Mouse (Mus musculus) liver, embryonic 11.5 days (tissue): Measurements from ENCODE around the gene Timp2. TPM values are rescaled to one million over a fixed set of nuclear protein-coding genes. Genes with fewer than 3 reads are reported as not detected.

Experiments used
- ATAC-seq: fragments of 200-750 bp; cut with Nextera tagmentation; replicated peaks from 2 replicates; pipeline ENCODE4 v1.8.0; 2017; ENCODE audit warnings: moderate number of reproducible peaks, mild to moderate bottlenecking, moderate TSS enrichment, moderate library complexity; ENCODE audit not compliant: low FRiP score
- DNase-seq: peaks from one replicate; pipeline ENCODE4 v3.0.0-alpha.2; 2017; ENCODE audit warnings: low spot score
- H3K27ac ChIP-seq: fragments of 300-500 bp; sonication (generic); 2 replicates; pipeline ENCODE4 v1.5.1; 2014; ENCODE audit warnings: mild to moderate bottlenecking, low read depth, low read length, control low read depth
- H3K27me3 ChIP-seq: fragments of 300-500 bp; sonication (generic); replicated peaks from 2 replicates; pipeline ENCODE4 v1.6.1; 2014; ENCODE audit warnings: low read length, mixed read lengths; ENCODE audit not compliant: control insufficient read depth, insufficient read depth
- H3K36me3 ChIP-seq: fragments of 300-500 bp; sonication (generic); 2 replicates; pipeline ENCODE4 v1.6.1; 2014; ENCODE audit warnings: mild to moderate bottlenecking, low read length, moderate library complexity, mixed read lengths; ENCODE audit not compliant: control insufficient read depth, insufficient read depth
- H3K4me1 ChIP-seq: fragments of 300-500 bp; sonication (generic); replicated peaks from 2 replicates; pipeline ENCODE4 v1.6.1; 2014; ENCODE audit warnings: low read length, mixed read lengths; ENCODE audit not compliant: control insufficient read depth, insufficient read depth
- H3K4me2 ChIP-seq: fragments of 300-500 bp; sonication (generic); 2 replicates; pipeline ENCODE4 v1.6.1; 2014; ENCODE audit warnings: mild to moderate bottlenecking, control low read depth, moderate library complexity
- H3K4me3 ChIP-seq: fragments of 300-500 bp; sonication (generic); 2 replicates; pipeline ENCODE4 v1.5.1; 2014; ENCODE audit warnings: low read depth, low read length, control low read depth
- H3K9ac ChIP-seq: fragments of 300-500 bp; sonication (generic); 2 replicates; pipeline ENCODE4 v1.6.1; 2014; ENCODE audit warnings: low read depth, low read length, control low read depth
- H3K9me3 ChIP-seq: fragments of 300-500 bp; sonication (generic); 2 replicates; pipeline ENCODE4 v1.6.1; 2016; ENCODE audit warnings: low read length, inconsistent platforms, mixed read lengths; ENCODE audit not compliant: control insufficient read depth
- WGBS: fragments of 180-500 bp; shearing (Covaris S2); extraction: QIAGEN DNeasy Blood & Tissue Kit; methylation state at CpG from one replicate; pipeline ENCODE4 v1.1.7; 2014; 5-methylcytosine and 5-hydroxymethylcytosine counted together
- polyA plus RNA-seq: library from polyadenylated mRNA; unstranded; fragments of >200 nt; fragmentation: Nextera tagmentation; extraction: Ambion mirVana; gene quantifications from 2 replicates; pipeline ENCODE4 v1.2.1, GENCODE M21; 2014

Timp2 gene
- polyA plus RNA-seq, 1 experiment from 2014 or later: 17.8 TPM

GRCm38 (mm10) chr11:118365171-118365570 lies 9.6 kb upstream of the Timp2 start:
- H3K27me3 ChIP-seq: no peaks in the 10 kb centered on the region
- ATAC-seq (no peak), DNase-seq (no peak)
- 57% methylated on average over 7 of the region's 7 CpGs for WGBS
- no peak overlapping the region for H3K4me2 ChIP-seq
- no peak overlapping the region for H3K4me3 ChIP-seq
- H3K9ac ChIP-seq: no peak overlapping the region
- H3K4me1 ChIP-seq: peaks cover 7% of the 10 kb centered on the region
- no peak overlapping the region for H3K27ac ChIP-seq
- H3K9me3 ChIP-seq: no peaks in the 10 kb centered on the region
- H3K36me3 ChIP-seq: no peaks in the 10 kb centered on the region

GRCm38 (mm10) chr11:118364021-118364420 lies 8.5 kb upstream of the Timp2 start:
- no peak overlapping the region for H3K4me2 ChIP-seq
- H3K9me3 ChIP-seq: no peaks in the 10 kb centered on the region
- no peak overlapping the region for H3K27ac ChIP-seq
- no peaks in the 10 kb centered on the region for H3K27me3 ChIP-seq
- 87% methylated on average over 4 of the region's 4 CpGs for WGBS
- no peaks in the 10 kb centered on the region for H3K36me3 ChIP-seq
- H3K9ac ChIP-seq: no peak overlapping the region
- H3K4me1 ChIP-seq: peaks cover 7% of the 10 kb centered on the region
- DNase-seq (no peak), ATAC-seq (no peak)
- H3K4me3 ChIP-seq: no peak overlapping the region

GRCm38 (mm10) chr11:118362971-118363518 lies 7.5 kb upstream of the Timp2 start:
- Histone ChIP-seq H3K4me1 (peaks cover 7% of the 10 kb centered on the region), H3K36me3 (no peaks in the 10 kb centered on the region), H3K4me2 (peak overlapping the region; percentile 18; the same call in 1 of the 2 replicates), H3K27me3 (no peaks in the 10 kb centered on the region), H3K27ac (no peak overlapping the region; the same call in 1 of the 2 replicates), H3K4me3 (no peak overlapping the region), H3K9ac (no peak overlapping the region), H3K9me3 (no peaks in the 10 kb centered on the region)
- 3% methylated on average over 8 of the region's 8 CpGs for WGBS
- DNase-seq (no peak), ATAC-seq (no peak)

- no peak for DNase-seq
- no peak for ATAC-seq
- Histone ChIP-seq H3K4me3 (no peak overlapping the region), H3K4me1 (peaks cover 7% of the 10 kb centered on the region), H3K9me3 (no peaks in the 10 kb centered on the region), H3K4me2 (no peak overlapping the region), H3K27me3 (no peaks in the 10 kb centered on the region), H3K27ac (no peak overlapping the region; the same call in 1 of the 2 replicates), H3K9ac (no peak overlapping the region), H3K36me3 (no peaks in the 10 kb centered on the region)
- WGBS: 36% methylated on average over 1 of the region's 1 CpGs
Measured at GRCm38 (mm10) chr11:118362501-118362900, 7.0 kb upstream of the Timp2 start.

GRCm38 (mm10) chr11:118360907-118361341 lies 5.4 kb upstream of the Timp2 start:
- H3K9me3 ChIP-seq: no peaks in the 10 kb centered on the region
- H3K4me2 ChIP-seq: no peak overlapping the region
- no peaks in the 10 kb centered on the region for H3K36me3 ChIP-seq
- no peak overlapping the region for H3K9ac ChIP-seq
- peaks cover 7% of the 10 kb centered on the region for H3K4me1 ChIP-seq
- ATAC-seq (no peak), DNase-seq (no peak)
- no peak overlapping the region for H3K4me3 ChIP-seq
- WGBS: 57% methylated on average over 10 of the region's 10 CpGs
- peaks cover 5% of the 10 kb centered on the region for H3K27me3 ChIP-seq
- no peak overlapping the region for H3K27ac ChIP-seq

GRCm38 (mm10) chr11:118360491-118360890 lies 5.0 kb upstream of the Timp2 start:
- H3K4me1 ChIP-seq: peaks cover 9% of the 10 kb centered on the region
- WGBS: 63% methylated on average over 7 of the region's 7 CpGs

GRCm38 (mm10) chr11:118355205-118355604 lies 335 bp downstream of the Timp2 start:
- peak overlapping the region; percentile 60 for H3K9ac ChIP-seq
- H3K36me3 ChIP-seq: no peaks in the 10 kb centered on the region
- no peaks in the 10 kb centered on the region for H3K9me3 ChIP-seq
- peaks cover 31% of the 10 kb centered on the region for H3K27me3 ChIP-seq
- no peak overlapping the region; the same call in 1 of the 2 replicates for H3K27ac ChIP-seq
- H3K4me1 ChIP-seq: 0 out of 2 replicates have a peak, but pooled peaks cover 3% of the 10 kb centered on the region
- peak overlapping the region; percentile 67 for H3K4me2 ChIP-seq
- H3K4me3 ChIP-seq: peak overlapping the region; percentile 56
- DNase-seq (peak; percentile 69), ATAC-seq (peak; percentile 66)
- under 1% methylated on average over 43 of the region's 43 CpGs for WGBS

More at GRCm38 (mm10) chr11:118360491-118360890, 5.0 kb upstream of the Timp2 start:
- Histone ChIP-seq H3K9me3 (no peaks in the 10 kb centered on the region), H3K27me3 (peaks cover 9% of the 10 kb centered on the region), H3K4me3 (no peak overlapping the region), H3K9ac (no peak overlapping the region), H3K36me3 (no peaks in the 10 kb centered on the region), H3K27ac (no peak overlapping the region), H3K4me2 (no peak overlapping the region)
- no peak for ATAC-seq
- DNase-seq: no peak

- peak; percentile 18; the same call in 1 of the 2 replicates for ATAC-seq
- Histone ChIP-seq H3K27ac (peak overlapping the region; percentile 48; the same call in 1 of the 2 replicates), H3K4me1 (peaks cover 3% of the 10 kb centered on the region; the same call in 1 of the 2 replicates), H3K27me3 (peaks cover 31% of the 10 kb centered on the region), H3K4me3 (peak overlapping the region; percentile 56), H3K4me2 (peak overlapping the region; percentile 67), H3K9me3 (no peaks in the 10 kb centered on the region), H3K36me3 (no peaks in the 10 kb centered on the region), H3K9ac (peak overlapping the region; percentile 60)
- WGBS: 2% methylated on average over 42 of the region's 47 CpGs
- peak; percentile 44 for DNase-seq
Measured at GRCm38 (mm10) chr11:118354636-118355191, 826 bp downstream of the Timp2 start.

GRCm38 (mm10) chr11:118349494-118349893 lies 6.0 kb downstream of the Timp2 start:
- no peak overlapping the region for H3K4me2 ChIP-seq
- peaks cover 12% of the 10 kb centered on the region for H3K27me3 ChIP-seq
- ATAC-seq (no peak), DNase-seq (no peak)
- H3K4me3 ChIP-seq: no peak overlapping the region
- H3K27ac ChIP-seq: no peak overlapping the region; the same call in 1 of the 2 replicates
- H3K4me1 ChIP-seq: peaks cover 20% of the 10 kb centered on the region
- no peak overlapping the region for H3K9ac ChIP-seq
- H3K9me3 ChIP-seq: no peaks in the 10 kb centered on the region
- H3K36me3 ChIP-seq: no peaks in the 10 kb centered on the region
- 81% methylated on average over 5 of the region's 5 CpGs for WGBS
